Mouse (Mus musculus): ENCODE results near the gene S100a5.

DNA sequence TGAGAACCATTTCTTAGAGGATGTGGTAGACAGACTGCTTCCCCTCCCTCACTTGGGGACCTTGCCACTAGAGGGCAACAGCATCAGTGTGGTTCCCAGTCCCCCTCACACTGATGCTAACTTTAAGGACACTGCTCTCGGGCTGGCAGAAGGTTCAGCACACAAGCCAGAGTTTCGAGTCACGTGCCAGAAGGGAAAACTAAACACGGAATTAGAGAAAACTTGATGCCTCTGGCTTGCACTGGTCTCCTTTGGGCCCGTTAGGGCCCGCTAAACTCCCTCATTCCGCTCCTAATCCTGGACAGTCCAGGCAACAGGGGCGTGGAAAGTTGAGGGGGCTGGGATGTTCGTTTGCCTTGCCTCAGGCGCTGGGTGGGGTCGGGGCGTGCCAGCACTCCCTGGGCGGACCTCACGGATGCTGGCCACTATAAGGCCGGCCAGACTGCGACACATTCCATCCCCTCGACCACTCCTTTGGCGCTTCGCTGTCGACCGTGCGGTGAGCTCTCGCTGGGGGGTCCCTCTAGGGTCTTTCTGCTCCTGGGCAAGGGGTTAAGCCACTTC lies 4.5 kb downstream of the S100a5 start, which contains the start of gene S100a6:
- TF ChIP-seq POLR2A (IDR thresholded peaks at IDR 0.05; ENCODE audit: low read depth, low read length): no peak
- TF ChIP-seq CTCF (IDR thresholded peaks at IDR 0.05; ENCODE audit: extremely low read depth, insufficient read depth, insufficient read length, insufficient replicate concordance): peak; percentile 79; the same call in 1 of the 2 replicates
